Mouse (Mus musculus) heart, postnatal 36 days (tissue): ENCODE measurements around the gene Tmprss3. TPM values are rescaled to one million over a fixed set of nuclear protein-coding genes. Genes with fewer than 3 reads are reported as not detected.

Source experiments
- DNase-seq, 2 experiments: peaks; one replicate each; pipeline ENCODE4 v3.0.0; 2021 to 2022
- intact Hi-C: fragments of 180-260 bp; cut with DNase I; formaldehyde crosslinking; loops from one replicate; pipeline ENCODE4 v1.15.1; 2025
- total RNA-seq, 2 experiments: library from RNA; stranded (reverse); gene quantifications; 2 replicates each; pipeline ENCODE4 v1.2.3; 2021

Tmprss3 gene
- total RNA-seq, 2 experiments from 2014 or later: not detected

GRCm38 (mm10) chr17:31196283-31196682 lies 2.5 kb downstream of the Tmprss3 start:
- DNase-seq: no peak
- intact Hi-C loops: no loop called here

GRCm38 (mm10) chr17:31195207-31195606 lies 3.6 kb downstream of the Tmprss3 start:
- intact Hi-C loops: no loop called here
- DNase-seq: no peak

GRCm38 (mm10) chr17:31193360-31193759 lies 5.4 kb downstream of the Tmprss3 start:
- intact Hi-C loops: no loop called here

GRCm38 (mm10) chr17:31192663-31193062 lies 6.1 kb downstream of the Tmprss3 start:
- no peak for DNase-seq
- intact Hi-C loops: no loop called here

More at GRCm38 (mm10) chr17:31193360-31193759, 5.4 kb downstream of the Tmprss3 start:
- no peak for DNase-seq

DNA sequence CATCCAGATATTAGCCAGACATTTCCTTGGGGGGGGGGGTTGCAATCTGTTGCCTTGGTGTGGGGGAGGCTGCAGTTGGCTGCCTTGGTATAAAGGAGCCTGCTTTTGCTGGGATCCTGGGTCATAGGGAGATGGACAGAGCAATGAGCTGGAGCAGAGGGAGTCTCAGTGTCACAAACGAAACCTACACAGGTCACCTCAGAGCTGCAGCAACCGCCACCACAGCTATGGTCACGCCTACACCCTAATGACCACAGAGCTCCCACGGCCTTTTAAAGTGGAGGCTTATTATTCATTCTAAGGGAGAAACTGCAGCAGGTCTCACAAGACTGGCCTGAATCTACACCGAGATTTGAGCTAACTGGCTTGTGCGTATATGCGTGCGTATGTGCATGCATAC lies 7.0 kb downstream of the Tmprss3 start:
- no peak for DNase-seq
- intact Hi-C loops: no loop called here

- peak; percentile 58 to 68 for DNase-seq
- intact Hi-C loops: loop anchor here (1.0 to 5.0 kb wide), 3 partner anchors 49 to 176 kb away; no protein-coding TSS in a partner anchor
Observed at GRCm38 (mm10) chr17:31187370-31187769, 11.4 kb downstream of the Tmprss3 start.

- no peak for DNase-seq
- intact Hi-C loops: no loop called here
Observed at GRCm38 (mm10) chr17:31184269-31184990, 14.3 kb downstream of the Tmprss3 start.

GRCm38 (mm10) chr17:31183180-31183974 lies 15.4 kb downstream of the Tmprss3 start:
- no peak for DNase-seq
- intact Hi-C loops: no loop called here

DNA sequence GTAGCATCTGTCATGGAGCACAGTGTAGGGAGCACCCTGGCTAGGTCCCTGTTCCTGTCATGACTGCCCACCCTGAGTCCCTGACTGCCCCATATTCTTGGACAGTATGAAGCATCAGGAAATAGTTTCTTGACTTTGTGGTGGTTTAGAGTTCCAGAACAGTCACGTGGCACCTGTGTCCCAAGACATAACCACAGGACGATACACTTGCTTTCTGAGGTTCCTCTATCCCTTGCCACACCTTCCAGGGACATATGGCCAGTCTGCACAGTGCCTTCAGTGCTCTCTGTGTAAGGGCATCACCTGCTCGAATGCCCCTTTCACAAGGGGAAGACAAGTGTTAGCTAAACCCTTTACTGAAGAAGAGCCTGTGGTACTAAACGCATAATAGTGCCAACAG lies 17.3 kb downstream of the Tmprss3 start:
- no peak for DNase-seq
- intact Hi-C loops: no loop called here

- no peak for DNase-seq
- intact Hi-C loops: no loop called here
Observed at GRCm38 (mm10) chr17:31176321-31176720, 22.5 kb downstream of the Tmprss3 start.

GRCm38 (mm10) chr17:31169796-31170195 lies 29.0 kb downstream of the Tmprss3 start:
- no peak for DNase-seq
- intact Hi-C loops: no loop called here

DNA sequence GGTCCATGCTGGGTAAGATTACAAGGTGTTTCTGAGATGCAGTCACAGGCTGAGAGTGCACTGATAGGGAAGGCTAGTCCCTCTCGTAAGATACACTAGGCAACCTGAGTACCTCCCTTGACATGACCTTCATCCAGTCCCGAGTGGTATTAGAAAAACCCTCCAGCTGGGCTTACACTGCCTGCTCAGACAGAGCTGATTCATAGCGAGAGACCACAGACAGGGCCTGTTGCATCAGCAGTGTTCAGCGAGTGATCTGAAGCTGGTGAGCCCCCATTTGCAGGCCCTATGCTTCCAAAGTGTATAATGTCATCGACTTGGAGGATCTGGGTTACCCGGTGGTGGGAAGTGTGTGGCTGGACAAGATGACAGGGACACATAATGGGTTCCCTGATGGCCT lies 33.6 kb downstream of the Tmprss3 start, which contains the start of gene Tff1:
Tff1 (minus strand) TSS at position 151 of the 400 bp plus-strand sequence.
- intact Hi-C loops: no loop called here
- no peak for DNase-seq

DNA sequence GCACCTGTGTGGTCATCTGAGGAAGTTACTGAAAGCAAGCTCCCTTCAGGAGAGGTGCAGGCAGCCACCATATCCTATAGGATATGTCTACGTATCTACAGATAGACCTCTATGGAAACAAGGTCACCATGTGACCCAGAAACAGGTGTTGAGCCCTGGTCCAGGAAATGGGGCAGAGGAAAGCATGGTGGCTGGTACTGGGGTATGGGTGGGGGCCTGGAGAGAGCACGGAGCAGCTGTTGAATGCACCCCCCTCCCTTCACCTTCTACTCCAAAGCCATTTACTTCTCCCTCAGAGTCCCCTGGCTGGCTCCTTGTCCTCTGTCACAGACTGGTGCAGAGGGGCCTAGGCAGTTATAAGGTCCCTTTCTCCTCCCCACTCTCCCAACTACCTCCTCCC lies 35.0 kb downstream of the Tmprss3 start:
- intact Hi-C loops: no loop called here
- no peak for DNase-seq

DNA sequence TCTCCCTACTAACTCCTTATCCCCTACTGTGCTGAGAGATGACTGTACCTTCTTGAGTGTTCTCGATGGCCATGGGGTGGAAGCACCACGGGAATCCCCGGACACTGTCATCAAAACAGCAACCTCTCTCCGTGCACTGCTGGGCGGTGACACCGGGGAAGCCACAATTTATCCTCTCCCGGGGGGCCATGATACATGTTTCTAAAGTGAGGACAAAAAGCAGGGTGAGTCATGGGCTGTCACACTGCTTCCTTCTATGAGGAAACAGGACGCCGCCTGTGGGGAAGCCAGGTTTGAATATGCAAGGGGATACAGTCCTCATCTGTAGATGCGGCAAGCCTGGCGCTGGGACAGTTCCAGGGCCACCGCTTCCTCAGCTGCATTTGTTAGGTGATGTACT lies 36.2 kb downstream of the Tmprss3 start:
- no peak for DNase-seq
- intact Hi-C loops: no loop called here

- no peak for DNase-seq
- intact Hi-C loops: no loop called here
Observed at GRCm38 (mm10) chr17:31160291-31160690, 38.5 kb downstream of the Tmprss3 start.

DNA sequence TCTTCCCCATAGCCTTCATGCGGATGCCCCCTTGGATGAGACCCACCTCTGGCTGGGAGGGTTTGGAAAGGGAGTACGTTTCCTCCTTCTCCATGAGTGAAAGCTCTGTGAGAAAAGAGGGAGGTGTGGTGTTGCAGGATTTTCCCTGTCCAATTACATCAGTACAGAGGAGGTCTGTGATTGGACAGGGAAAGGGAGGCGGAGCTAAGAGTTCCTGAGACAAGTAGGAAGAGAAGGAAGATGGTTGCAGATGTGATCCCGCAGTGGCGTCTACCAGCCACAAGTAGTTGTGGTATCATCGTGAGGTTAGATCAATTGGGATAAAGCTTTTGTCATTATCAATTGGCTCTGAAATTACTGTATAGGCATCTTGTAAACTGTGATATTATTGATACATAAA lies 40.9 kb downstream of the Tmprss3 start:
- no peak for DNase-seq
- intact Hi-C loops: no loop called here

DNA sequence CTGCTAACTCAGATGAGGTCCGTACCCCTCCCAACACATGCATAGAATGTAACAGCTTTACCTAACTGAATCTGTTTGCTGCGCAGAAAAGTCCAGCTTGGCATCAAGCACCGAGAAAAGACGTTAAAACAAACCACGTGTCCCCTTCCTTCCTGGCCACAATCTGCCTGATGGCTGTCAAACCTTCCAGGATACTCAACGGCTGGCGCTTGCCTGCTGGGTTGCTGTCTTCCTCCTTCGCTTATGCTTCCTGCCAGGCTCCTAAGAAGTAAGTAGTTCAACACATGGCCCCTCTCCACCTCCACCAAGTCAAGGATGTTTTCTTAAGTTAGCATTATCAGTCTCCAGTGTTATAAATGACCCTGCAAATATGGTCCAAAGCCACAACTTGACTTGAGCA lies 45.0 kb downstream of the Tmprss3 start:
- DNase-seq: no peak
- intact Hi-C loops: no loop called here

- intact Hi-C loops: no loop called here
- DNase-seq: no peak
Observed at GRCm38 (mm10) chr17:31152966-31153499, 45.7 kb downstream of the Tmprss3 start.

DNA sequence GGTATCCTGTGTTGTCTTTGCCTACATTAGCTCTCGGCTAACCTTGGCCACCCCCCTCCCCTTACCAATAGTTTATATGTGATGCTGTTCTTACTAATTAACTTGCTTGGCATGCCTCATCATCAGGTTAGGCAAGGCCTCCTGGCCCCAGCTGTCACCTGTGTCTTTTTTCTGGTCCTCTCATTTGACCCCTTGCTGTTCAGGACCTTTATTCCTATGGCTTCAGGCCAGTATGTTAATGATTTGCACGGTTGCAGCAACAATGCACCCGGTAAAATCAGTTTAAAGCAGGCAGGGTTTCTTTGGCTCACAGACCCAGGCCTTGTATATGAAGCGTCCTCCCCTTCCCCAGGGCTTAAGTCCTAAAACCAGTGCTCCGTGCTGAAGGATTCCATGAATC lies 46.3 kb downstream of the Tmprss3 start:
- DNase-seq: no peak
- intact Hi-C loops: no loop called here

DNA sequence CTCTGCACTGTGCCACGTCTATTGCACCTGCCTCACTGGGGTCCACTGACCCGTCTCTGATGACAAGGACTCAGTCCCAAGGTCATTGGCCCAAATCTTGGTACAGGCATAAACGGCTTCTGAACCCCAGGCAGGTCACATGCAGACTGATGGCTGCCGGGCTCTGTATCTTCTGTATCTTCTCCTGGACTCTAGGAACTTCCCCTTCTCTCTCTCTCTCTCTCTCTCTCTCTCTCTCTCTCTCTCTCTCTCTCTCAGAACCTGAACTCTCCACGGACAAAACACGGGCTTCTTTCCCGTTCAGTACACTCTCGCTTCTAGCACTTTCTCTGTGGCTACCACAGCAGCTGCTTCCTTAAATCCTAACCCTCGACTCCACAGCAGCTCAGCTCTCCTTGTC lies 52.8 kb downstream of the Tmprss3 start:
- intact Hi-C loops: no loop called here
- DNase-seq: no peak
